Mouse (Mus musculus): ENCODE data around the gene Rep15.

GRCm38 (mm10) chr6:147024761-147025160, 7.6 kb upstream of the Rep15 start:
- no peak for TF ChIP-seq CTCF (IDR thresholded peaks at IDR 0.05; ENCODE audit: borderline replicate concordance, insufficient read depth, low read depth, low read length)
- no peak for TF ChIP-seq POLR2A (IDR thresholded peaks at IDR 0.05; ENCODE audit: borderline replicate concordance, insufficient read depth, low read length)
